Mouse (Mus musculus): ENCODE measurements at regions not wholly inside any gene's neighbourhood (a gene's known extent, or its start where the extent isn't known, plus 50 kb on each side); places are given as distances from the start of the nearest gene placed in this dataset.

DNA sequence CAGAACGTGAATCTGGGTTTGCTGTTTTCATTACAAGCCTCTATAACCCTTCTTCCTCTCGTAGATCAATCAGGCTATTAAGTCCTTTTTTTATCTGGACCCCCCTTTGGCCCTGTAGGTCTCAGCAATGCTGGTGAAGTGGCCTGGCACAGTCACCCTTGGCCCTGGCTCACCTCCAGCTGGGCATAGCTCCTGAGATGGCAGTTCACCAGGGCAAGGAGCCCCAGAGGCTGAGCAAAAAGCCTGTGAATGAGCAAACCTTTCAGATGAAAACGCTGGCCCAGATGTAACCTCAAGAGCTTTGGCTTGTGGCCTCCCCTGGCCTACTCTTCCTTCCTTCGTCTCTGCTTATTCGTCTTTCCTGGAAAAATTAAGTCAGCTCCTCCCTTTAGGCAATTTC, 121.7 kb upstream of the Cdyl start:
- no peak overlapping the region for H3K4me3 ChIP-seq (ENCODE audit: low read depth, low read length)
- H3K27me3 ChIP-seq (ENCODE audit: control insufficient read depth, insufficient read depth, low read length) = no peaks in the 10 kb centered on the region
- H3K9me3 ChIP-seq (replicated peaks; ENCODE audit: control insufficient read depth, low read length) = no peaks in the 10 kb centered on the region
- H3K36me3 ChIP-seq (ENCODE audit: control insufficient read depth, insufficient read depth, low read length) = no peaks in the 10 kb centered on the region
- ATAC-seq (replicated peaks; ENCODE audit: insufficient number of reproducible peaks, low FRiP score, low TSS enrichment) = no peak
- no peak overlapping the region for H3K4me2 ChIP-seq
- no peak overlapping the region for H3K27ac ChIP-seq (ENCODE audit: low read depth, low read length)
- no peak overlapping the region for H3K9ac ChIP-seq (ENCODE audit: low read depth, low read length)
- WGBS (ENCODE audit: insufficient replicate concordance) = 70% methylated on average over 5 of the region's 5 CpGs
- no peaks in the 10 kb centered on the region for H3K4me1 ChIP-seq (ENCODE audit: control insufficient read depth, insufficient read depth, low read length)

DNA sequence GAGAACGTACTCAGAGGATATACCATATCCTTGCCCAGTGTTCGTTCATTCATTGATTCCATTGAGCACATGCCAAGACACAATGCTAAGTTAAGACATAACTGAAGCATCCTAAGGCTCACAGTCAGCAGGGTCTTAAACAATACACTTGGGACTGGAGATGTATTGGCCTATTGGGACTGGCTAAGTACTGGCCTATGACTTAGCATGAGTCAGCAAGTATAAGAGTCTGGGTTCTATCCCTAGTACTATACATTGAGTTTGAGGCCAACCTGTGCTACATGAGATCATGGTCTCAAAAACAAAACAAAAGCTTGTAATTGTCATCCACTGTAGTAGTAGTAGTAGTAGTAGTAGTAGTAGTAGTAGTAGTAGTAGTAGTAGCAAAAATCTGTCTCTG, 119.2 kb upstream of the Cdyl start:
- no peak overlapping the region for H3K27ac ChIP-seq (ENCODE audit: low read depth, low read length)
- no peaks in the 10 kb centered on the region for H3K36me3 ChIP-seq (ENCODE audit: control insufficient read depth, insufficient read depth, low read length)
- WGBS (ENCODE audit: insufficient replicate concordance) = 79% methylated on average over 2 of the region's 2 CpGs
- no peaks in the 10 kb centered on the region for H3K4me1 ChIP-seq (ENCODE audit: control insufficient read depth, insufficient read depth, low read length)
- H3K4me2 ChIP-seq = no peak overlapping the region
- no peak overlapping the region for H3K9ac ChIP-seq (ENCODE audit: low read depth, low read length)
- no peaks in the 10 kb centered on the region for H3K9me3 ChIP-seq (replicated peaks; ENCODE audit: control insufficient read depth, low read length)
- no peaks in the 10 kb centered on the region for H3K27me3 ChIP-seq (ENCODE audit: control insufficient read depth, insufficient read depth, low read length)
- no peak for ATAC-seq (replicated peaks; ENCODE audit: insufficient number of reproducible peaks, low FRiP score, low TSS enrichment)
- H3K4me3 ChIP-seq (ENCODE audit: low read depth, low read length) = no peak overlapping the region

DNA sequence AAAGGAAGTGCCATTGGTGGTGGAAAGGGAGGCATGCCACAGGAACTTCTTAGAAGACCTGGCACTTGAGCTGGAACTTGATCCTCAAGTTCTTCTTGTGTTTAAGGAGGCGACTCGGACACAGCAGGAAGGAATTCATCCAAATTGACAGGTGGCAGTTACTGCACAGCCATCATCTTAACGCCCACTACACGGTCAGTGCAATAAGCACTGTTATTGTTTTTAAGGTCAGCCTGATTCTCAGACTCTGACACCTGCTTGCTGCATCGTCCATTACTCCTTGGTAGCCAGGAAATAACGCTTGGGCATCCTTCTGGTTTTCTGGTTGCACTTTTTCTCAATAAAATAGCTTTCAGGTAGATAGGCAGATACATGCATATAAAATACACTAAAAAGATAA, 118.6 kb upstream of the Cdyl start:
- no peak overlapping the region for H3K4me2 ChIP-seq
- H3K4me1 ChIP-seq (ENCODE audit: control insufficient read depth, insufficient read depth, low read length) = no peaks in the 10 kb centered on the region
- no peak overlapping the region for H3K4me3 ChIP-seq (ENCODE audit: low read depth, low read length)
- no peaks in the 10 kb centered on the region for H3K36me3 ChIP-seq (ENCODE audit: control insufficient read depth, insufficient read depth, low read length)
- H3K9me3 ChIP-seq (replicated peaks; ENCODE audit: control insufficient read depth, low read length) = no peaks in the 10 kb centered on the region
- no peak overlapping the region for H3K27ac ChIP-seq (ENCODE audit: low read depth, low read length)
- ATAC-seq (replicated peaks; ENCODE audit: insufficient number of reproducible peaks, low FRiP score, low TSS enrichment) = no peak
- no peak overlapping the region for H3K9ac ChIP-seq (ENCODE audit: low read depth, low read length)
- 78% methylated on average over 6 of the region's 6 CpGs for WGBS (ENCODE audit: insufficient replicate concordance)
- no peaks in the 10 kb centered on the region for H3K27me3 ChIP-seq (ENCODE audit: control insufficient read depth, insufficient read depth, low read length)

GRCm38 (mm10) chr13:35564006-35564405, 95.6 kb upstream of the Cdyl start:
- no peaks in the 10 kb centered on the region for H3K27me3 ChIP-seq (ENCODE audit: control insufficient read depth, insufficient read depth, low read length)
- H3K9ac ChIP-seq (ENCODE audit: low read depth, low read length) = no peak overlapping the region
- WGBS (ENCODE audit: insufficient replicate concordance) = 43% methylated on average over 1 of the region's 1 CpGs
- H3K4me3 ChIP-seq (ENCODE audit: low read depth, low read length) = no peak overlapping the region
- no peak overlapping the region for H3K4me2 ChIP-seq
- no peaks in the 10 kb centered on the region for H3K9me3 ChIP-seq (replicated peaks; ENCODE audit: control insufficient read depth, low read length)
- no peaks in the 10 kb centered on the region for H3K36me3 ChIP-seq (ENCODE audit: control insufficient read depth, insufficient read depth, low read length)
- no peak for ATAC-seq (replicated peaks; ENCODE audit: insufficient number of reproducible peaks, low FRiP score, low TSS enrichment)
- no peak overlapping the region for H3K27ac ChIP-seq (ENCODE audit: low read depth, low read length)
- no peaks in the 10 kb centered on the region for H3K4me1 ChIP-seq (ENCODE audit: control insufficient read depth, insufficient read depth, low read length)

- WGBS (ENCODE audit: insufficient replicate concordance) = 12% methylated on average over 3 of the region's 3 CpGs
- no peak overlapping the region for H3K4me3 ChIP-seq (ENCODE audit: low read depth, low read length)
- H3K9ac ChIP-seq (ENCODE audit: low read depth, low read length) = no peak overlapping the region
- no peaks in the 10 kb centered on the region for H3K9me3 ChIP-seq (replicated peaks; ENCODE audit: control insufficient read depth, low read length)
- ATAC-seq (replicated peaks; ENCODE audit: insufficient number of reproducible peaks, low FRiP score, low TSS enrichment) = no peak
- no peak overlapping the region for H3K27ac ChIP-seq (ENCODE audit: low read depth, low read length)
- H3K27me3 ChIP-seq (ENCODE audit: control insufficient read depth, insufficient read depth, low read length) = no peaks in the 10 kb centered on the region
- H3K4me2 ChIP-seq = no peak overlapping the region
- peaks cover 5% of the 10 kb centered on the region; the same call in 1 of the 2 replicates for H3K4me1 ChIP-seq (ENCODE audit: control insufficient read depth, insufficient read depth, low read length)
- H3K36me3 ChIP-seq (ENCODE audit: control insufficient read depth, insufficient read depth, low read length) = no peaks in the 10 kb centered on the region
Measured at GRCm38 (mm10) chr13:35581616-35582015, 78.0 kb upstream of the Cdyl start.

- Histone ChIP-seq H3K27me3 (ENCODE audit: control insufficient read depth, insufficient read depth, low read length) (no peaks in the 10 kb centered on the region), H3K9me3 (replicated peaks; ENCODE audit: control insufficient read depth, low read length) (no peaks in the 10 kb centered on the region), H3K4me2 (no peak overlapping the region), H3K9ac (ENCODE audit: low read depth, low read length) (no peak overlapping the region), H3K27ac (ENCODE audit: low read depth, low read length) (no peak overlapping the region), H3K4me3 (ENCODE audit: low read depth, low read length) (no peak overlapping the region), H3K36me3 (ENCODE audit: control insufficient read depth, insufficient read depth, low read length) (no peaks in the 10 kb centered on the region), H3K4me1 (ENCODE audit: control insufficient read depth, insufficient read depth, low read length) (no peaks in the 10 kb centered on the region)
- 81% methylated on average over 5 of the region's 5 CpGs for WGBS (ENCODE audit: insufficient replicate concordance)
- ATAC-seq (replicated peaks; ENCODE audit: insufficient number of reproducible peaks, low FRiP score, low TSS enrichment) = no peak
Measured at GRCm38 (mm10) chr13:35598003-35598402, 61.6 kb upstream of the Cdyl start.

DNA sequence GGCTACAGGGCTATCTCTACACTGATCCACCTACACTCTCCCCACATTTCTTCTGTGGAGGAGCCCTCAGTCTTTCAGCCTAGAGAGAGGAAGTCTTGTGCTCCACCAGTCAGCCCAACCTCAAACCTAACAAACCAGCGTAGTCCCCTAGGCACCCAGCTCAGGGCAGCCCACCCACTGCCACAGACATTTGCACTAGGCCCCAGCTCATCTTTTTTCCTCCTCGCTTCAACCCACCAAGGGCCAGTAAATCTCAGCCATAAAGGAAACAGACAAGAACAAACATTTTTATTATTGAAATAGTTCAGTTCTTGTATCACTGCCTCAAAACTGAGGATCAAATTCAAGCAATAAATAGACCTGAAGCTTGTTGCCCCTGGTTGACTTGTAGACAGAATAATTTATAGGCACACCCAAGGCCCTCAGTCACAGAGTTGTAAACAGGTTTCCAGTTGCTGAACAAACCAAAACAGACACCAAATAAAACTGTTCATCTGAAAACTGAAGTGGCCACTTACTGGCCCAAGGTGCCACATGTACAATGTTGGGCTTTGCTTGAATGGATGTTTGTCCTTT, 58.0 kb upstream of the Cdyl start:
- Histone ChIP-seq H3K4me2 (no peak overlapping the region), H3K9me3 (replicated peaks; ENCODE audit: control insufficient read depth, low read length) (no peaks in the 10 kb centered on the region), H3K9ac (ENCODE audit: low read depth, low read length) (no peak overlapping the region), H3K4me1 (ENCODE audit: control insufficient read depth, insufficient read depth, low read length) (no peaks in the 10 kb centered on the region), H3K36me3 (ENCODE audit: control insufficient read depth, insufficient read depth, low read length) (no peaks in the 10 kb centered on the region), H3K27ac (ENCODE audit: low read depth, low read length) (no peak overlapping the region), H3K27me3 (ENCODE audit: control insufficient read depth, insufficient read depth, low read length) (no peaks in the 10 kb centered on the region), H3K4me3 (ENCODE audit: low read depth, low read length) (no peak overlapping the region)
- 85% methylated on average over 2 of the region's 2 CpGs for WGBS (ENCODE audit: insufficient replicate concordance)
- no peak for ATAC-seq (replicated peaks; ENCODE audit: insufficient number of reproducible peaks, low FRiP score, low TSS enrichment)

DNA sequence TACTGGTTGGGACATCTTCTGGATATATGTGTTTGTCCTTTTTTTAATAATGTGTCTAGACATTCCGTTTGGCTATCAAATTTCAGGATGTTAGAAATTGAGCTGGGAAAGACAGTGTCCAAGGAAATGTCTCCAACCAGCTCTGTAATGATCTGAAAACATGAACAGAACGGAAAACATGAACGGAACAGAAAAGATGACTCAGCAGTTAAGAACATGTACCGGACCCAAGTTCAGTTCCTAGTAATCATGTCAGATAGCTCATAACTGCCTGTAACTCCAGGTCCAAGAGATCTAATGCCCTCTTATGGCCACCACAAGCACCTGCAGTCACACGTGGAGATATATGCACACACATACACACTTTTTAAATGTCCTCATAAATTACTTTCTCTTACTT, 56.6 kb upstream of the Cdyl start:
- Histone ChIP-seq H3K27ac (ENCODE audit: low read depth, low read length) (no peak overlapping the region), H3K9ac (ENCODE audit: low read depth, low read length) (no peak overlapping the region), H3K4me1 (ENCODE audit: control insufficient read depth, insufficient read depth, low read length) (no peaks in the 10 kb centered on the region), H3K36me3 (ENCODE audit: control insufficient read depth, insufficient read depth, low read length) (no peaks in the 10 kb centered on the region), H3K27me3 (ENCODE audit: control insufficient read depth, insufficient read depth, low read length) (no peaks in the 10 kb centered on the region), H3K4me2 (no peak overlapping the region), H3K9me3 (replicated peaks; ENCODE audit: control insufficient read depth, low read length) (no peaks in the 10 kb centered on the region), H3K4me3 (ENCODE audit: low read depth, low read length) (no peak overlapping the region)
- no peak for ATAC-seq (replicated peaks; ENCODE audit: insufficient number of reproducible peaks, low FRiP score, low TSS enrichment)
- 87% methylated on average over 5 of the region's 5 CpGs for WGBS (ENCODE audit: insufficient replicate concordance)

DNA sequence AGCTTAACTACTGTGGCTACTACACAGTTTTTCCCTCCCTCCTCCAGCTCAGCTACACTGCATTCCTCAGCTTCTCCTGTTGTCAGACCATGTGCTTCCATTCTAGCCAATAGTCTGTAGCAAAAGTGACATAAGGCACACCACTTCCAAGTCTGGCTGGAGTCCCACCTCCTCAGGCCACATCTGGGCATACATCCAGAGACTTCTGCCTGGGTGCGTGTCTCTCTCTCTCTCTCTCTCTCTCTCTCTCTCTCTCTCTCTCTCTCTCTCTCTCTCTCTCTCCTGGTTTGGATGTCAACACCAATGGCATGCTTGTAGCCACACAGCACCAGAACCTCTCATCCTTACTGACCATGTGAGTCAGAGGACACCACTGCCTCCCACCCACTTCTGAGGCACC, 55.6 kb upstream of the Cdyl start:
- no peaks in the 10 kb centered on the region for H3K36me3 ChIP-seq (ENCODE audit: control insufficient read depth, insufficient read depth, low read length)
- H3K9ac ChIP-seq (ENCODE audit: low read depth, low read length) = no peak overlapping the region
- H3K4me2 ChIP-seq = no peak overlapping the region
- no peaks in the 10 kb centered on the region for H3K9me3 ChIP-seq (replicated peaks; ENCODE audit: control insufficient read depth, low read length)
- H3K27me3 ChIP-seq (ENCODE audit: control insufficient read depth, insufficient read depth, low read length) = no peaks in the 10 kb centered on the region
- no peak for ATAC-seq (replicated peaks; ENCODE audit: insufficient number of reproducible peaks, low FRiP score, low TSS enrichment)
- 41% methylated on average over 1 of the region's 1 CpGs for WGBS (ENCODE audit: insufficient replicate concordance)
- H3K4me1 ChIP-seq (ENCODE audit: control insufficient read depth, insufficient read depth, low read length) = no peaks in the 10 kb centered on the region
- no peak overlapping the region for H3K4me3 ChIP-seq (ENCODE audit: low read depth, low read length)
- no peak overlapping the region for H3K27ac ChIP-seq (ENCODE audit: low read depth, low read length)
